Comparison of ENCODE assay signal across 13 mouse cellular contexts in genomic region chr8:11547063-11547462, GRCm38 (mm10). TPM values are rescaled to one million over a fixed set of nuclear protein-coding genes. Genes with fewer than 3 reads are reported as not detected.
DNase-seq lines count a peak whose midpoint lies in the region; ATAC-seq and TF ChIP-seq lines count a peak whose summit lies in the region.
"Had no signal": no experiment of that assay in that cellular context is flagged by ENCODE, and none has a peak within 500 bp of the region (broad histone marks: within the 10 kb centered on the region; RNA-seq: fewer than 3 reads in every experiment).

No protein-coding gene starts in this region.

- no peak overlapping the region for H3K4me3 ChIP-seq in gastrocnemius, adult 2 months
- no peak overlapping the region for H3K4me3 ChIP-seq in lung, embryonic 14.5 days (ENCODE audit: low read depth, low read length)
- H3K4me3 ChIP-seq: erythroblast, embryonic 14.5 days; heart, embryonic 12.5 days; liver, embryonic 15.5 days had no signal

- H3K9me3 ChIP-seq in lung, embryonic 14.5 days (ENCODE audit: low read depth, low read length) = no peaks in the 10 kb centered on the region
- H3K9me3 ChIP-seq: heart, embryonic 12.5 days; liver, embryonic 15.5 days had no signal

- H3K4me1 ChIP-seq in lung, embryonic 14.5 days (ENCODE audit: insufficient read depth) = no peaks in the 10 kb centered on the region; the same call in 1 of the 2 replicates

- H3K27me3 ChIP-seq in lung, embryonic 14.5 days (ENCODE audit: insufficient read depth, low read length) = no peaks in the 10 kb centered on the region
- H3K27me3 ChIP-seq: heart, embryonic 12.5 days; liver, embryonic 15.5 days had no signal

- H3K27ac ChIP-seq in gastrocnemius, adult 2 months = no peak overlapping the region
- no peak overlapping the region for H3K27ac ChIP-seq in lung, embryonic 14.5 days (ENCODE audit: low read depth)
- H3K27ac ChIP-seq: liver, embryonic 15.5 days had no signal

- no peak for DNase-seq in gastrocnemius, adult 2 months
- no peak for DNase-seq in gastrocnemius, postnatal 10 days
- peak; percentile 41 for DNase-seq in thymus, postnatal 0 days (ENCODE audit: low spot score)
- DNase-seq in thymus, postnatal 25 days = no peak
- DNase-seq in lung, embryonic 14.5 days = peak; percentile 30
- DNase-seq in frontal cortex, adult 2 months (ENCODE audit: extremely low spot score in 1 of 2, low spot score in 1 of 2) = no peak
- DNase-seq in left cerebral cortex, adult 18-20 months (ENCODE audit: low spot score in 2 of 2) = no peak
- no peak for DNase-seq in adrenal gland, adult (ENCODE audit: inconsistent age in 2 of 2, low spot score in 1 of 2)
- DNase-seq: kidney, adult 8-10 months; spleen, adult 18-20 months had no signal

- peak; percentile 25; the same call in 1 of the 2 replicates for TF ChIP-seq CTCF in gastrocnemius, adult 2 months (IDR thresholded peaks at IDR 0.05)
- peak; percentile 65 for TF ChIP-seq CTCF in lung, embryonic 14.5 days (IDR thresholded peaks at IDR 0.05; ENCODE audit: low read depth)

- intact Hi-C loops in gastrocnemius, adult 2 months (cut with DNase I) = loop anchor here (5.0 kb wide), 1 partner anchor 70 kb away; no protein-coding TSS in a partner anchor

- WGBS in lung, embryonic 14.5 days = 61% methylated on average over 6 of the region's 6 CpGs

- no peak for ATAC-seq in lung, embryonic 14.5 days (ENCODE audit: insufficient read depth)

- no peak overlapping the region for H3K4me2 ChIP-seq in lung, embryonic 14.5 days
- H3K4me2 ChIP-seq: heart, embryonic 12.5 days; liver, embryonic 15.5 days had no signal

- H3K9ac ChIP-seq in lung, embryonic 14.5 days = no peak overlapping the region
- H3K9ac ChIP-seq: heart, embryonic 12.5 days; liver, embryonic 15.5 days had no signal

- H3K36me3 ChIP-seq in lung, embryonic 14.5 days (ENCODE audit: insufficient read depth) = peaks cover 22% of the 10 kb centered on the region

RNA-seq across cellular contexts. Expression of gene Cars2, which starts 3.5 kb away (rescaled TPM):
- total RNA-seq in gastrocnemius, adult 2 months (2021) = 10 to 100 TPM; 13.8 to 19.4 TPM
- total RNA-seq in gastrocnemius, postnatal 10 days (2021) = 10 to 100 TPM; 14.4 to 18.1 TPM
- 27.9 and 29.3 TPM in 2 replicates for polyA plus RNA-seq in thymus, postnatal 0 days (2015; fragmentation: Nextera tagmentation; extraction: Ambion mirVana)
- polyA plus RNA-seq in lung, embryonic 14.5 days (2014; fragmentation: Nextera tagmentation; extraction: Ambion mirVana) = 22.9 and 25.3 TPM in 2 replicates
- 34.9 and 35.9 TPM in 2 replicates for polyA plus RNA-seq in frontal cortex, adult 2 months (2012; rRNA removed)
- 10 to 100 TPM; 19.9 to 21.5 TPM for total RNA-seq in left cerebral cortex, adult 18-20 months (2021)

RNA-seq across cellular contexts. Expression of gene Ing1, which starts 8.3 kb away (rescaled TPM):
- total RNA-seq in gastrocnemius, adult 2 months (2021) = 10 to 100 TPM; 15.5 to 19.9 TPM
- total RNA-seq in gastrocnemius, postnatal 10 days (2021) = 10 to 100 TPM; 26.5 to 29.0 TPM
- 85.3 and 87.0 TPM in 2 replicates for polyA plus RNA-seq in thymus, postnatal 0 days (2015; fragmentation: Nextera tagmentation; extraction: Ambion mirVana)
- 39.5 and 47.7 TPM in 2 replicates for polyA plus RNA-seq in lung, embryonic 14.5 days (2014; fragmentation: Nextera tagmentation; extraction: Ambion mirVana)
- polyA plus RNA-seq in frontal cortex, adult 2 months (2012; rRNA removed) = 49.8 and 50.4 TPM in 2 replicates
- total RNA-seq in left cerebral cortex, adult 18-20 months (2021) = 10 to 100 TPM; 55.5 to 63.1 TPM

RNA-seq across cellular contexts. Expression of gene Naxd, which starts 49.8 kb away (rescaled TPM):
- total RNA-seq in gastrocnemius, adult 2 months (2021) = 10 to 100 TPM; 28.1 to 31.2 TPM
- 10 to 100 TPM; 25.8 to 30.6 TPM for total RNA-seq in gastrocnemius, postnatal 10 days (2021)
- polyA plus RNA-seq in thymus, postnatal 0 days (2015; fragmentation: Nextera tagmentation; extraction: Ambion mirVana) = 143 and 161 TPM in 2 replicates
- polyA plus RNA-seq in lung, embryonic 14.5 days (2014; fragmentation: Nextera tagmentation; extraction: Ambion mirVana) = 119 and 131 TPM in 2 replicates
- 107 and 109 TPM in 2 replicates for polyA plus RNA-seq in frontal cortex, adult 2 months (2012; rRNA removed)
- total RNA-seq in left cerebral cortex, adult 18-20 months (2021) = 10 to 100 TPM; 54.2 to 55.2 TPM

Comparison
In these comparisons a context has a peak if more than half of its experiments do, and no peak if none do; other contexts are left out.
1. DNase-seq: peak in thymus, postnatal 0 days (single experiment) and lung, embryonic 14.5 days (single experiment); none in gastrocnemius, adult 2 months (single experiment), gastrocnemius, postnatal 10 days (single experiment), thymus, postnatal 25 days (single experiment), frontal cortex, adult 2 months (0 of 2), left cerebral cortex, adult 18-20 months (0 of 2) and adrenal gland, adult (0 of 2).